Mouse (Mus musculus) brain, embryonic 14.5 days (tissue): ENCODE measurements around the gene Speg. TPM values are rescaled to one million over a fixed set of nuclear protein-coding genes. Genes with fewer than 3 reads are reported as not detected.

Source experiments
- DNase-seq: peaks from one replicate; pipeline ENCODE4 v3.0.0-alpha.2; 2011; ENCODE audit warnings: low read depth
- CTCF ChIP-seq: fragments of 200-500 bp; IDR thresholded peaks from 2 replicates; pipeline ENCODE4 v1.5.1; 2012; ENCODE audit warnings: inconsistent platforms, mild to moderate bottlenecking, moderate library complexity, borderline replicate concordance; ENCODE audit not compliant: insufficient read depth, insufficient read length; ENCODE audit errors: extremely low read depth
- POLR2A ChIP-seq: fragments of 200-500 bp; IDR thresholded peaks from 2 replicates; pipeline ENCODE4 v1.6.1; 2012; ENCODE audit warnings: mild to moderate bottlenecking, inconsistent platforms, borderline replicate concordance; ENCODE audit not compliant: poor library complexity, insufficient read depth, insufficient read length, severe bottlenecking; ENCODE audit errors: extremely low read depth
- polyA plus RNA-seq: library from polyadenylated mRNA; depleted of rRNA; stranded (reverse); fragments of >200 nt; gene quantifications from 2 replicates; pipeline ENCODE4 v1.2.3, GENCODE M21; 2012

The Speg gene
- polyA plus RNA-seq, 1 experiment, result 56.1 TPM

DNA sequence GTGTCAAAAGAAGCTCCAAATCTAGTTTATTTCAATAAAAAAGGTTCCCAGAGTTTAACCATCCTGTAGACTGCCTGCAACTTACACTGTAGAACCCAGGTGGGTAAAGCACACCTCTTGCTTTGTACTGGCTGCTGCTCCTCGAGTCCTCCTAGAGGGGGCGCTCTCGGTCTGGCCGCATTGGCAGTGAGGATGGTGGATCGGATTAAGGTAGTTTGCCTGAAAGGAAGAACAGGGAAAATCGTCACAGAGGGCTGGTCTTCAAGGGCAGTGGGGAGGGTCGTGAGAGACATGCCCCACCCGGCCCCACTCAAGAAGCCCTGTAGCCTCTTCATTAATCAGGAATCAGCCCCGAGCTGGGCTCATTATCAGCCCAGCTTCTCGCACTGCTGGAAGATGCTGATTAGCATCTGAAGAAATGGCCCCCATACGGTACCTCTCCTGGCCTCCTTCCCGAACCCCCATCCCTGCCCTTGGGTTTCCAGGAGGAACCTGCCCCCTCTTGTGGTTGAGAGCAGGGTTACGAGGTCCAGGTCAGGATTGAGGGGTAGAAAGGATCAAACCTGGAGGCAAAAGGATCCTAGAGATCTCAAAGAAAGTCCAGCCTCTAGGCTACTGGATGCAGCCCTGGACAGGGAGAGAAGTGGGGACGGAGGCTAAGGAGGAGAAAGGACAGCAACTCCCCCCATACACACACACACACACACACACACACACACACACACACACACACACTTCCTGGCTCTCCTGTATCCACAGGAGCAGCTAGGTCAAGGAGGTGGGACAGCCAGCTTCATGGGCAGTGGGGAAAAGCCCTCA is 81.9 kb downstream of the Speg start:
- TF ChIP-seq POLR2A (no peak), CTCF (peak; percentile 63)
- peak; percentile 58 for DNase-seq

- TF ChIP-seq POLR2A (no peak), CTCF (no peak)
- no peak for DNase-seq
Measured at GRCm38 (mm10) chr1:75457710-75458024, 82.6 kb downstream of the Speg start.

DNA sequence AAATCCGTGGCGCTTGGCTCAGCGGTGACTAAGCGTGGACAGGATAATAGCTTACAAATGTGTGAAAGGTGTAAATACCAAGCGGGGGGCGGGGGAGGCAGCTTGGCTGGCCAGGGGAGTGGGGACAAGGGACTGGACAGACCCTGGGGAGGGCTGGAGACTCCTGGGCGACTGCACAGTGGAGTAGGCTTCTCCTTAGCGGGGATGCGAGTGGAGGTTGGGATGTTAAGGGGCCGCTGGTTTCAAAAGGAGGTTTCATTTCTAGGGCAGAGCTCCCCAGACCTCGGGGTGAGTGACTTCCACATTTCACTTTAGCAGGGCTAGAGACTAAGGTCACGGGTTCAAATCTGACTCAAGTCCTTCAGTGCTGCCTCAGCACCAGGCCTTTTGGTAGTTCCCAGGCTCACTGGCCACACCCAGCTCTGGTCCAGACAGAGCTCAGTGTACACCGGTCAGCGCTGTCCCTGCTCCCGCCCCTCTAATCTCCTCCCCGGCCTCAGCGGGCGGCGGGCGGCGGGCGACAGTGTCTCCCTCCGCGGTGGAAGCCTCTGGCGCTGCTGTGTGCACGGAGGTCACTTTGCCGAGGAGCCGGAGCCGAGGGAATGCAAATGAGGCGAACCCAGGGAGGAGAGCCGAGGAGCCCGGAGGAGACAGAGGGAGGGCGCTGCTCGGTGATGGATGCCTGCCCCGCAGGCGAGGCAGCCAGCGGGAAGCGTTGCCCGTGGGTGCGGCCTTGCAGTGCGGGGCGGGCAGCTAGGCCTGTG is 83.1 kb downstream of the Speg start:
- TF ChIP-seq POLR2A (no peak), CTCF (no peak)
- peak; percentile 71 for DNase-seq

DNA sequence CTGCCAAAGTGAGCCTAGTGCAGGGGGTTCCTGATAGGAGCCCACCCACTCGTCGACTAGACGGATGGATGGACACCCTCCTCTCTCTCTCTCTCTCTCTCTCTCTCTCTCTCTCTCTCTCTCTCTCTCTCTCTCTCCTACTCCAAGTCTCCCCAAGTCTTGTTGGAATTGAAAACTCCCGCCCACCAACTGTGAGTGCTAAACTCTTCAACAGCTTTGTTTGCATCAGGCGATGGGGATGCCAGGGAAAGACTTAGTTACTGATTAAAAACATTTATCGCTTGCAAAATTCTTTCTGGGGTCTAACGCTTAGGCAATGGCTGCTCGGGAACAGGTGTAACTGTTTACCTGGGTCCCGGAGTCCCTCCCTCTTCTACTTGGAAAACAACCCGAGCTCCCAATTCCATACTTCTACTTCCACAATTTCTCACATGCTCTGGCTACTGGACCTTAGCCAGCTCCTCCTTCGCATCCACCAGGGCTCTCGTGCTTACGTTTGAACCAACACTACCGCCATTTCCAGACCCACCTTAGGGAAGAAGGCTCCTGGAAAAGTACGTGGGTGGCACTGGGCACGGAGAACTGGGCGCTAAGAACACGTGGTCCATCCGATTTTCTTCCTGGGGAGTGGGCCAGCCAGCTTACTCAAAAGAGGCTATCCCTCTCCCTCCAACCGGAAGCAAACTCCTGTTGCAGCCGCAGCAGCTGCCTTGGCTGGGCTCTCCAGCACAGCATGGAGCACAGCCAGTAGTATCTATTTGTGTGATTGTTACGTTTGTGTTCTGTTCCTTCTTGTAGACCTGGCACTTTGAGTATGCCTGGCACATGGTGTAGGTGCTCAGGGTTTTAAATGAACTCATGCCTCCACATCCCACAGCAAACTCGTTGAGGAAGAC is 83.9 kb downstream of the Speg start:
- peak; percentile 68 for DNase-seq
- no peak for TF ChIP-seq CTCF
- TF ChIP-seq POLR2A, result no peak

DNA sequence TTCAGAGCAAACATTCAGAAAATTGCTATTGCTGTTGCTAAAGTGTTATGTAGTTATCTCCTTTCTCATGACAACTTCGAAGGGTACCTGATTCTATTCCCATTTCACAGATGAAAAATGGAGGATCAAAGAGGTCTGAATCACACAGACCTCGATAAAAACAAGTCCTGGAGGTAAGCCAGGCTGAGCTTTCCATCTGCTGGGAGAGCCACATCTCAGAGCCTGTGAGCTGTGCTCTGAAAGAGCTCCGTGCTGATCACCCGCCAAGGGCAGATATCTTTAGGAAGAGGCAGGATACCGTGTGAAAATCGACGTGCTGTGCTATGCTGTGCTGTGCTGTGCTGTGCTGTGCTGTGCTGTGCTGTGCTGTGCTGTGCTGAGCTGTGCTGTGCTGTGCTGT is 85.2 kb downstream of the Speg start:
- TF ChIP-seq POLR2A (no peak), CTCF (no peak)
- DNase-seq, result no peak

- no peak for DNase-seq
- TF ChIP-seq CTCF (no peak), POLR2A (no peak)
Measured at GRCm38 (mm10) chr1:75462636-75463035, 87.5 kb downstream of the Speg start.

DNA sequence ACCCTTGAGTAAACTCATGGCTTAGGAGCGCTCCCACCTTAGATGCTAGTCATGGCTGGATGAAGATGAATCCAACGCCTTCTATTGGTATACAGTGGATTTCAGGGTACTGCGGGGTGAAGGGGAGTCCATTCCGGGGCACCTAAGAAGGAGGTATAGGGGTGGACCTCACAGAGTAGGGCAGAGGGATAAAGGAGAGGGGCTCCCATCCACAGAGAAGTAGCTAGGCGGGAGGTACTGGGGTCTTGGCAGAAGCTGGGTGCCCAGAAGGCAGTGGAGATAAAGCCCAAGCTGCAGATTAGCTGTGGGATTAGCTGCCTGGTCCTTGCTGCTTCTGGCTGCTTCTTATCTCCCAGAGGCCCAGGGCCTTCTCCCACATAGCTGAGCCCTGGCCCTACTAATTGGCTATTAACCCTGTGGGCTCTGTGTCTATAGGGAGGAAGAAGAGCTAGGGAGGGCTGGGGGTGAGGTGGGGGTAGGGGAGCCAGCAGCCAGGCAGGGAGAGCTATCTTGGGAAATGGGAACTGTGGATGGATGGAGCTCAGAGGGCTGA is 88.6 kb downstream of the Speg start:
- TF ChIP-seq CTCF, result no peak
- no peak for TF ChIP-seq POLR2A
- peak; percentile 70 for DNase-seq

DNA sequence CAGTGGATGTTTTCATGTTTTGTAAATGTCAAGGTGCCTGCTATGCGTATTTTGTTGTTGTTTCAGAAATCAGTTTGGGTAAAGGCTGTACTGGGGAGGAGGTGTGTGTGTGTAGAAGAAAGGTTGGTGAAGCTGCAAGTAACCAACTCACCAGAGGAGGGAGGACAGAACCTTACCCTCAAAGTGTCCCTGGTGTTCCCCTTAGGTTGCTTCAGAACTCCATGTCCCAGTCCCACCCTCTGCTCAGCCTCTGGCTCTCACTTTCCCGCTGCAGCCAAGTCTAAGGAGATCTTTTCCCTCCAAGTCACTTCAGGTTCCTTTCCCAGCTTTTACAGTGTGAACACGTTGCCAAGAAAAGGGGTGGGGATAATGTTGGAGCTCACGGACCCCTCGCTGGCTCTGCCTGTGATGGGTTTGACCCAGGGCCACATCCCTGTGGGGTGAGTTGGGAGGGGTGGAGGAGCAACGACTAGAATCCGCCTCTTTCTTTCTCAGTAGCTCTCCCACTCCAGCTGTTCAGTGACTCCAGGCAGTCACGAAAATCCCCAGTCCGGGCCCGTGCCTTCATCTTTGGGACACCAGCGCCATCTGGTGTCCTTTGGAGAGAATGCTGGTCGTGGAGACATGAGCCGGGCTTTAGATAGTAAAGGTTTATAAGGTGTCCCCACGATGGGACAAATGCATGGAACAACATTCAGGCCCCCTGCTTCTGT is 92.3 kb downstream of the Speg start:
- DNase-seq, result peak; percentile 86
- TF ChIP-seq CTCF (peak; percentile 99), POLR2A (no peak)

DNA sequence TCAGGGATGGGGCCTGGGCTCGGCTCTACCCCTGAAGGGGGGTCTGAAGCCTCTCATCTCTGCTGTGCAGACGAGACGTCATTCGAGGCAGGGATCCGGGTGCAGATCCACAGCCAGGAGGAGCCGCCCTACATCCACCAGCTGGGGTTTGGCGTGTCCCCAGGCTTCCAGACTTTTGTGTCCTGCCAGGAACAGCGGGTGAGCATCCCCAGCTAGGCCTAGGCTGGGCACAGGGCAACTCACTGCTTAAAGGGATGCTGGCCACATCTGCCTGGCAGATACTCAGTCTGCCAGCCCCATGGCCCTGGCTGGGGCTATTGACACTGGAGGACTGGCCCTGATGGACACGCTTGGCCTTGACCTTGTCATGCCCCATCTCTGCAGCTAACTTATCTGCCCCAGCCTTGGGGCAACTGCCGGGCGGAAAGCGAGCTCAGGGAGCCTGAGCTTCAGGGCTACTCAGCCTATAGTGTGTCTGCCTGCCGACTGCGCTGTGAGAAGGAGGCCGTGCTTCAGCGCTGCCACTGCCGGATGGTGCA is 94.3 kb downstream of the Speg start:
- no peak for DNase-seq
- no peak for TF ChIP-seq CTCF
- TF ChIP-seq POLR2A, result no peak

DNA sequence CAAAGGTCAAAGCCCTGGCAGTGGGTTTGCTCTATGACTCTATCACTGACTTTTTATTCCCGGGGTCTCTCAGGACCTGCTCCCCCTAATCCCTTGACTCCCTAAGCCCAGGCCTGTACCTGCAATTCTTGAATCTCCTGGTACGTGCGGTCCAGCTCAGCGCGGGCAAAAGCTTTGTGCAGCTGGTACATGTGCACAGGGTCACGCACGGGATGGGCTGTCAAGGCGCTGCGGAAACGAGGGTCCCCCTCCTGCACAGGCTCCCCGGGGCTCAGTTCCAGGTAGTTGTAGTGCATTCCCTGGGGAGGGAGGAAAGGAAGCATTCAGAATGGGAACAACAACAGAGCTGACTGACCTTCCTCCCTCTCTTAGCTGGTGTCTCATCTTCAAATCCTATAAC is 101.3 kb downstream of the Speg start:
- TF ChIP-seq POLR2A (no peak), CTCF (no peak)
- DNase-seq, result no peak
